Mouse (Mus musculus) gastrocnemius, adult 18-20 months (tissue): ENCODE results near the gene Tmem107. TPM values are rescaled to one million over a fixed set of nuclear protein-coding genes. Genes with fewer than 3 reads are reported as not detected.
"Not testable (repeated sequence)": the region's sequence is repeated elsewhere in the genome, so short reads cannot be mapped to it uniquely, and the experiment has no call there.

Experiments
- DNase-seq: peaks from one replicate; pipeline ENCODE4 v3.0.0; 2021; ENCODE audit warnings: low spot score
- total RNA-seq, 2 experiments: library from RNA; stranded (reverse); gene quantifications; 2 replicates each; pipeline ENCODE4 v1.2.3; 2021

Tmem107 gene
- total RNA-seq, 2 experiments from 2014 or later: 3.5 to 3.7 TPM

DNA sequence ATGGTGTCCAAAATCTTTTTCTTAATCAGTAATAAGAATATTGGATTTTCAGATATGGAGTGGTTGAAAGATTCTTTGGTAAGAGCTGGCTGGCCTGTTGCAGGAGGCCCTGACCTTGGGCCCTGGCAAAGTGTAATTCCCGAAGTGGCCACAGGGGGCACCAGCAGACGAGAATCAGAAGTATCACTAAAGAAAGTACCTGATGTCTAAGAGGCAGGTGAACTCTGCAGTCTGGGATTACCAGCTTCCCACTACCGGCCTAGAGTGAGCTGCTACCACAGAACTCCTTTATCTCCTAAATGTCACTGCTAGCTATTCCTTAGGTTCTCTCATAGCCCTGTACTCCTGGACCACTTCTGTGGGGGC is 21.8 kb downstream of the Tmem107 start:
- peak; percentile 92 for DNase-seq

- DNase-seq: no peak
Measured at GRCm38 (mm10) chr11:69092871-69093270, 22.3 kb downstream of the Tmem107 start.

DNA sequence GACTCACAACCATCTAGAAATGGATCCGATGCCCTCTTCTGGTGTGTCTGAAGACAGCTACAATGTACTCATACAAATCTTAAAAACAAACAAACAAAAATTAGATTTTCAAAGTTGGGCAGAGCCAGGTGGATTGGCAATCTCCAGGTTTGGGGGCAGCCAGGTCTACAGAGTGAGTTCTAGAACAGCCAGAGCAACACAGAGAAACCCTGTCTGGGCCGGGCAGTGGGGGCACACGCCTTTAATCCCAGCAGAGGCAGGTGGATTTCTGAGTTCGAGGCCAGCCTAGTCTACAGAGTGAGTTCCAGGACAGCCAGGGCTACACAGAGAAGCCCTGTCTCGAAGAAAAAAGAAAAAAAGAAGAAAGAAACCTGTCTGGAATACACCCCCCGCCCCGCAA is 23.2 kb downstream of the Tmem107 start:
- not testable (repeated sequence) for DNase-seq

GRCm38 (mm10) chr11:69094697-69095429 is 24.3 kb downstream of the Tmem107 start, which contains the start of gene Per1:
Gene Per1 (plus strand): TSS chr11:69095217.
- DNase-seq: peak; percentile 100

- no peak for DNase-seq
Measured at GRCm38 (mm10) chr11:69095511-69096231, 25.1 kb downstream of the Tmem107 start.

DNA sequence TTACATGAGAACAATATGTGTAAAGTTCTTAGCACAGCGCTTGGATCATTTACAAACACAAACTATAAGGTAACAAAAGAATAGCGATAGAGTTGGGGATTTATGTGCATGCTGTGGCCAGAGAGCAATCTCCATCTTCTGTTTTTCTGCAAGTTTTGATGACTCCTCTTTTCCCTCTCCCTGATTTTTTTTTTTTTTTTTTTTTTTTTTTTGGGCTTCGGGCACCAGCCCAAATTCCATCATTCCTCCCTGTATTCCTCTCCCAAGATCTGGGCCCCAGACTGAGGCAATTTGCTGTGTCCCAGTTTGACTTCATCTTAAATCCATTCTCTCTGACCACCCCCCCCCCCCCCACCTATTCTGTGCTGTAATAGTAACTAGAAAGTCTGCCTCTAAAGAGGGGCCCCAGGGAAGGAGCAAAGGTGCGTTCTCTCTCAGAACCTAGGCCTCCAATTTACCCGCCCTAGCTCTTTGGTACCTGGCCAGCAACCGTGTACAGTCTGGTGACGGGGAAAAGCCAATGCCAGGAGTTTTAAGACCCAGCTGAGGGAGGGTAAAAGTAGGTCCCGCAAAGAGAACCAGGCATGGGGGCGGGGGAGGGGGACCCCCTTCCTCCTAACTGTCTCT is 25.9 kb downstream of the Tmem107 start:
- no peak for DNase-seq

DNA sequence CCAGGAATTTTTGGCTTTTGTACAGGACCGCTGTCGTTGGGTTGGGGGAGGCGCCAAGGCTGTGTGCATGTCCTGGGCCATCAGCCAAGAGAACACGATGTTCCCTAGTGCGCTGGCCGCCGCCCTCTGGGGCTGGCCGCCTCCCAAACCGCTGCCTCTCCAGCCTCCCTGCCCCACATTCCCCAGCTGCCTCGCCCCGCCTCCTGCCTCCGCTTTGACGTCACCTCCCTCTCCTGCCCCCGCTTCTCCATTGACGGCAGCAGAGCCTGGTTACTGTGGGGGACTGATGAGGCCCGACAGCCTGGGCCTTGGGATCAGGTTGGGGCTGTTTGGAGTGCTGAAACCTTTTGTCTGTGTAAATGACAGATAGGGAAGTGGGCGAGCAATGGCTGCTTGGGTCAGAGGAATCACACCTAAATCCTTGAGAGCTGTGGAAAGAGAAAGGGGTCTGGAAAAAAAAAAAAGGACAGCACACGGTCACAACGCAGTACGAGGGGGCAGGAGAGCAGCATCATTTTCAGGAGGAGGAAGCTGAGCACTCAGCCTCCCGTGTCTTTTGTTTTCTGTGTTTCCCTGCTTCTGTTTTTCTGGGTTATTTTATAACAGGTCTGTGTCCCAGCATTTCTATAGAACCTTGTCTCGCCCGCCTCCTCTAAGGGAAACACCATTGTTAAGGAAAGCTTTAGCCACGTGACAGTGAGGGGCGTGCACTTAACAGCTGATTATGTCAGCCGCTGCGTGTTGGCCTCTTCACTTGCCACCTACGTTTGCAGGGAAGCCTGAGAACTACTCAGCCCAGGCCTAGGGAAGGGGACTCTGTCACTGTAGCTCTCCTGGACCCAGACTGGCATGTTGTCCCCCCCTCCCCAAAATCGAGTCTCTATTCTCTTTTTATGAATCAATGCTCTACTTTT is 26.6 kb downstream of the Tmem107 start:
- peak; percentile 100 for DNase-seq

GRCm38 (mm10) chr11:69098039-69098761 is 27.6 kb downstream of the Tmem107 start:
- DNase-seq: no peak

DNA sequence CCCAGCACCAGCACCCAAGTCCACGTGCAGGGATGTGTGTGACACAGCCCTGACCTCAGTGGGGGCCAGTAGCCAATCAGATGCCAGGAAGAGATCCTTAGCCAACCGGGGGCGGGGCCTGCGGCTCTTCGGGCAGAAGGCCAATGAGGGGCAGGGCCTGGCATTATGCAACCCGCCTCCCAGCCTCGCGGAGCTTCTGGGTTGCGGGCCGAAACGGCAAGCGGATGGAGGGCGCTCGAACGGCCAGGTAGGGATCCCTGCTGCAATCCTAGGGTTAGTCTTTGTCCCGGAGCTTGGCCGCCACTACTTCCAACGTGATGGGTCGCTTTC is 28.1 kb downstream of the Tmem107 start:
- peak; percentile 99 for DNase-seq

DNA sequence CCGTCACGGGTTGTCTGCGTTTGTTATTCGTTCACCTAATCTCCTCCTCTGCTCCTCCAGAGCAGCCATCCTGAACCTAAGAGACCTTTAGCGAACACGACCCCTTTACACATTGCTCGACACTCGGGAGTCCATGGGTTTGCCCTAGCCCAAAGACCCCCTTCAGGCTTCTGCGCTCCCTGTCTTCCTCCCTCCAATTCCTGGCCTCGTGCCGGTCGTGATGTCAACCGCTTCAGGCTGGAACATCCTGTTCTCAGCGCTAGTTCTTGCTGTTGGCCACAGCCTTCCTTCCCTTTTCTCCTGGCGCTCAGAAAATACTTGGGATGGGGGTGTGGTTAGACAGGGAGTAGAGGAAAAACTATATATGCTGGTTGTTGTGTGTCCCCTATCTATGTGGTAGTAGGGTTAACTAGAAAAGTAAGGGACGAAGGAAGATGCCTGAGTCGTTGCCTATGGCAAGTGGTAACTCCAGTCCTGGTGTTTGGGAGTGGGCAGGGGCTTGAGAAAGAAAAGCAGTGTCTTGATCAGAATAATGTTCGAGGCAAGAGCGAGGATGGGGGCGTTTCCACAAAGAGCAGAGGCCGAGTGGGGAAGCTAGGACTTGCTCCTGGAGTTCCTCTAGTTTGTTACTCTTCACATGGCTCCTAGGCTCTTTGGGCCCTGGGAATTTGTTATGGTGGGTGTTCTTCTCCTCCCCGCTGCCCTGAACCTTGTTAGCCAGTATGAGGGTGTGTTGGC is 28.7 kb downstream of the Tmem107 start:
- DNase-seq: peak; percentile 97

- peak; percentile 96 for DNase-seq
Measured at GRCm38 (mm10) chr11:69099915-69100345, 29.3 kb downstream of the Tmem107 start.

GRCm38 (mm10) chr11:69100639-69101360 is 30.2 kb downstream of the Tmem107 start:
- DNase-seq: no peak

DNA sequence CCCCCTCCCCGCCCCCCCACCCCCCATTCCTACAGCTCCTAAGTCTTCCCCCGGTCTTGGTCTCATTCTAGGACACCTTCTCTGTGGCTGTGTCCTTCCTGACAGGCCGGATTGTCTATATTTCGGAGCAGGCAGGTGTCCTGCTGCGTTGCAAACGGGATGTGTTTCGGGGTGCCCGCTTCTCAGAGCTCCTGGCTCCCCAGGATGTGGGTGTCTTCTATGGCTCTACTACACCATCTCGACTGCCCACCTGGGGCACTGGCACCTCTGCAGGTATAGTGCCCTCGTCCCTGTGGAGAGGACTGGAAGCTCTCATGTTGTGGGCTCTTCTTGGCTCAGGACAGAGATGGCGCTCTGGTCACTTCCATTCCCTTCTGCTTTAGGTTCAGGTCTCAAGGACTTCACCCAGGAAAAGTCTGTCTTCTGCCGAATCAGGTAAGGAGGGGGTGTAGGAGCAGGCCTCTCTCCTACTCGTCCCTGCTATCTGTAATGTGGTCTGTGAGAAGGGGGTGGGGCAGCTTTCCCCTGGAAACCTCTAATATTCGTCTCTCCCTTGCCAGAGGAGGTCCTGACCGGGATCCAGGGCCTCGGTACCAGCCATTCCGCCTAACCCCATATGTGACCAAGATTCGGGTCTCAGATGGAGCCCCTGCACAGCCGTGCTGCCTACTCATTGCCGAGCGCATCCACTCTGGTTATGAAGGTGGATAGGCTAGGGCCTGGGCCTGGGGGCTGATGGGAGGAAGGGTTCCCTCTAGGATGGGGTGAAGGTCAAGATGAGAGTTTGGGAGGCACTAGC is 31.2 kb downstream of the Tmem107 start:
- DNase-seq: no peak

- DNase-seq: no peak
Measured at GRCm38 (mm10) chr11:69102403-69102725, 31.8 kb downstream of the Tmem107 start.

GRCm38 (mm10) chr11:69103121-69103520 is 32.5 kb downstream of the Tmem107 start:
- DNase-seq: no peak

GRCm38 (mm10) chr11:69103531-69104435 is 33.2 kb downstream of the Tmem107 start:
- no peak for DNase-seq

DNA sequence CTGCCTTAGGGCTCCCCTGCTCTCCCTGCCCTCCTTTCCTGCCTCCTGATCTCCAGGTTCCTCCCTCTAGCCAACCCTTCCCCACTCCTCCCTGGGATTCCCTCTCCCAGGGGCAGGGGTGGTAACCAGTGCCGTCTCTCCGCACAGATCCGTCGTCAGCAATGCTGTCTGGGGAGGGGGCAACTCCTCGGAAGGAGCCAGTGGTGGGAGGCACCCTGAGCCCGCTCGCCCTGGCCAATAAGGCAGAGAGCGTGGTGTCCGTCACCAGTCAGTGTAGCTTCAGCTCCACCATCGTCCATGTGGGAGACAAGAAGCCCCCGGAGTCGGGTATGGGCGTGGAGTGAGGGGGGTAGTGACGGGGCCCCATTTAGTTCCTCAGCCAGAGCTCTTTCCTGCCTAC is 33.9 kb downstream of the Tmem107 start:
- no peak for DNase-seq

DNA sequence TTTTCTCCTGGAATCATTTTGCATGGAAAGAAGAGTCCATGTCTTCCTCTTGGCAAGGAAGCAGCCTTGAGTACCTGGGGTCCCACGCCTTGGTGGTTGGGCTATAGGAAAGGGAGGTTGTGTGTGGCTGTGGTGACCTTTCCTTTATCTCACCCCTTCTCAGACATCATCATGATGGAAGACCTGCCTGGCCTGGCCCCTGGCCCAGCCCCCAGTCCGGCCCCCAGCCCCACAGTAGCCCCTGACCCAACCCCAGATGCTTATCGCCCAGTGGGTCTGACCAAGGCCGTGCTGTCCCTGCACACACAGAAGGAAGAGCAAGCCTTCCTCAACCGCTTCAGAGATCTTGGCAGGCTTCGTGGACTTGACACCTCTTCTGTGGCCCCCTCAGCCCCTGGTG is 34.6 kb downstream of the Tmem107 start:
- no peak for DNase-seq
